Mouse (Mus musculus) T-helper 17 cell (primary cell): ENCODE results near the gene Man2b1.

ENCODE experiments used
- in situ Hi-C, 2 experiments: fragments of 300-600 bp; cut with MboI, MseI; formaldehyde crosslinking; loops; 1 replicate in 1 of 2; 2 replicates in 1 of 2; pipeline ENCODE4 v1.15.1; 2025; ENCODE audit warnings: high pct_unique_total_duplicates in 2 of 2

The Man2b1 gene

GRCm38 (mm10) chr8:85072364-85072929 lies 10.6 kb upstream of the Man2b1 start:
- in situ Hi-C loops = loop anchor here in 1 of 2 experiments (25.0 kb wide), 2 partner anchors 835 to 1385 kb away; partner anchors contain the start of genes D8Ertd738e, Pkn1 and Zswim4

GRCm38 (mm10) chr8:85073041-85073612 lies 9.9 kb upstream of the Man2b1 start:
- in situ Hi-C loops = loop anchor here in 1 of 2 experiments (25.0 kb wide), 2 partner anchors 836 to 1386 kb away; partner anchors contain the start of genes D8Ertd738e, Pkn1 and Zswim4

- in situ Hi-C loops = loop anchor here in 1 of 2 experiments (25.0 kb wide), 2 partner anchors 837 to 1387 kb away; partner anchors contain the start of genes D8Ertd738e, Pkn1 and Zswim4
These were observed 8.9 kb upstream of the Man2b1 start for GRCm38 (mm10) chr8:85074167-85074566.

- in situ Hi-C loops = loop anchor here (5.0 to 25.0 kb wide), 4 partner anchors 97 to 1387 kb away; partner anchors contain the start of genes D8Ertd738e (in 1 of the 2), Junb (in 1 of the 2), Pkn1 (in 1 of the 2) and Zswim4 (in 1 of the 2)
These were observed 8.5 kb upstream of the Man2b1 start for GRCm38 (mm10) chr8:85074617-85075016.

GRCm38 (mm10) chr8:85076001-85076400 lies 7.1 kb upstream of the Man2b1 start:
- in situ Hi-C loops = loop anchor here (5.0 to 25.0 kb wide), 2 partner anchors 99 to 461 kb away; partner anchors contain the start of gene Junb (in 1 of the 2)

GRCm38 (mm10) chr8:85076993-85077392 lies 6.1 kb upstream of the Man2b1 start:
- in situ Hi-C loops = loop anchor here (5.0 to 25.0 kb wide), 2 partner anchors 100 to 460 kb away; partner anchors contain the start of gene Junb (in 1 of the 2)

GRCm38 (mm10) chr8:85080214-85080531 lies 2.9 kb upstream of the Man2b1 start:
- in situ Hi-C loops = loop anchor here in 1 of 2 experiments (25.0 kb wide), 1 partner anchor 457 kb away; no protein-coding TSS in a partner anchor

- in situ Hi-C loops = loop anchor here in 1 of 2 experiments (25.0 kb wide), 1 partner anchor 457 kb away; no protein-coding TSS in a partner anchor
These were observed 2.4 kb upstream of the Man2b1 start, which contains the start of gene Wdr83os for GRCm38 (mm10) chr8:85080532-85081215. Gene Wdr83os (plus strand): TSS chr8:85080740.

- in situ Hi-C loops = loop anchor here in 1 of 2 experiments (25.0 kb wide), 1 partner anchor 456 kb away; no protein-coding TSS in a partner anchor
These were observed 1.9 kb upstream of the Man2b1 start, which contains the start of gene Wdr83 for GRCm38 (mm10) chr8:85081216-85081555. Gene Wdr83 (minus strand): TSS chr8:85081306.

DNA sequence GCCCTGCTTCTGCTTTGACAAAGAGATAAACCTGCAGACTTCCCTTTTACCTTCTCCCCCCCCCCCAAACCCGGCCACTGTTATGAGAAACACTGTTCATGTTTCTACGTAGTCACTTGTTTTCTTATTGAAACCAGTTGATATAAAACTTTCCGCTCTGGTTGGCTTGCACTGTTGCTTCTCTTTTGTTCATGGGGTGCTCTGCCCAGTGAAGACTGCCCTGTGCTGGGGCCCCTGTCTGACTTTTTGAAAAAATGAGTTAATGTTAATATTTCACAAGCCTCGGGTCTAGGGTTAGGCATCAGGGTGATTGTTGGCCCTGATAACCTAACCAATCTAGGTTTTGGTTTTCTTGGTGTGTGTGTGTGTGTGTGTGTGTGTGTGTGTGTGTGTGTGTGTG lies 901 bp upstream of the Man2b1 start:
- in situ Hi-C loops = loop anchor here in 1 of 2 experiments (25.0 kb wide), 1 partner anchor 455 kb away; no protein-coding TSS in a partner anchor

DNA sequence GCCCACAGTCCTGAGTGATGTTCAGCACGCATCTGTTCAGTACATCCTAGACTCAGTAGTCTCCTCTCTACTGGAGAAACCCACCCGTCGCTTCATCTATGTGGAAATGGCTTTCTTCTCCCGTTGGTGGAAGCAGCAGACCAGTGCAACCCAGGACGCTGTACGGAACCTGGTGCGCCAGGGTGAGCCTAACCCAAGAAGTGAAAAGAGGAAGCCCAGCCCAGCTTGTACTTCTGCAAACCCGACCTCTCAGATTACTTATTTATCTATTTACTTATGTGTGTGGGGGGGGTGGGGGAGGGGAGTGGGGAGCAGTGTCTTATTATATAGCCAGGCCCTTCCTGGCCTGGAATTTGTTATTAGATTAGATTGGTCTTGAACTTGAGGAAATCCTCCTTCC lies 1.6 kb downstream of the Man2b1 start:
- in situ Hi-C loops = loop anchor here in 1 of 2 experiments (25.0 kb wide), 1 partner anchor 453 kb away; no protein-coding TSS in a partner anchor

DNA sequence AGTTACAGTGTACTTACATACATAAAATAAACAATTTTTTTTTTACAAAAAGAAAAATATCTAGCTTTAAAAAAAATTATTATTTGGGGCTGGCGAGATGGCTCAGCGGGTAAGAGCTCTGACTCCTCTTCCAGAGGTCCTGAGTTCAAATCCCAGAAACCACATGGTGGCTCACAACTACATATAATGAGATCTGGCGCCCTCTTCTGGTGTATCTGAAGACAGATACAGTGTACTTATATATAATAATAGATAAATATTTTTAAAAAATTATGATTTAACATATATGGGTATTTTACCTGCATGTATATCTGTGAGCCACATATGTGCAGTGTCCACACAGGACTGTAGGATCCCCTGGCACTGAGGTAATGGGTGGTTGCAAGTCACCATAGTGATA lies 3.2 kb downstream of the Man2b1 start:
- in situ Hi-C loops = loop anchor here in 1 of 2 experiments (25.0 kb wide), 1 partner anchor 451 kb away; no protein-coding TSS in a partner anchor

DNA sequence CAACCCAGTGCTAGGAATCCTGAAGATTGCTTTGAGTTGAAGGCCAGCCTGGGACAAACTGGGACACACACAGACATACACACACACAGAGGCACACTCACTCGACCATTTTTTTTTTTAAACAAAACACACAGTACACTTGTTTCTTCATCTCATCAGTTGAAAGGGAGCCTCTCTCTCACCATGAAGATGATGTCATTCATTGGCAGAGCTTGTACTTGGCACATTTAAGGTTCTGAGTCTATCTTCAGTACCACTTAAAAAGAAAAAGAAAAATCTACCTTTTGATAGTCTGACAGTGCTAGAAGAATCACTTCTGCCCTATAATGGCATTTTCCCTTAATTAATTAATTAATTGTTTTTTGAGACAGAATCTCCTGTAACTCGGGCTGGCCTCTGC lies 5.7 kb downstream of the Man2b1 start:
- in situ Hi-C loops = loop anchor here in 1 of 2 experiments (25.0 kb wide), 1 partner anchor 449 kb away; no protein-coding TSS in a partner anchor

DNA sequence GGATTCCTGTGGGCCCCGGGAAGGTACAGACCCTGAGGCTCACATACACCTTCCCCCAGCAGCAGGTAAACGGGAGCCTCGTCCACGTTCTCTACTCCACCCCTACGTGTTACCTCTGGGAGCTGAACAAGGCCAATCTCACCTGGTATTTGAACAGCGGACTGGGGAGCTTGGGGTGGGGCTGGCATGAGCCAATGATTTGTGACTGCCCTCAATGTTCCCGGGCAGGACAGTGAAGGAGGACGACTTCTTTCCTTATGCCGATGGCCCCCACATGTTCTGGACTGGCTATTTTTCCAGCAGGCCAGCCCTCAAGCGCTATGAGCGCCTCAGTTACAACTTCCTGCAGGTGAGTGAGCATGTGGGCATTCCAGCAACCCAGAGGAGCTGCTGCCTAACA lies 7.8 kb downstream of the Man2b1 start:
- in situ Hi-C loops = loop anchor here (10.0 to 25.0 kb wide), 2 partner anchors 84 to 446 kb away; no protein-coding TSS in a partner anchor

DNA sequence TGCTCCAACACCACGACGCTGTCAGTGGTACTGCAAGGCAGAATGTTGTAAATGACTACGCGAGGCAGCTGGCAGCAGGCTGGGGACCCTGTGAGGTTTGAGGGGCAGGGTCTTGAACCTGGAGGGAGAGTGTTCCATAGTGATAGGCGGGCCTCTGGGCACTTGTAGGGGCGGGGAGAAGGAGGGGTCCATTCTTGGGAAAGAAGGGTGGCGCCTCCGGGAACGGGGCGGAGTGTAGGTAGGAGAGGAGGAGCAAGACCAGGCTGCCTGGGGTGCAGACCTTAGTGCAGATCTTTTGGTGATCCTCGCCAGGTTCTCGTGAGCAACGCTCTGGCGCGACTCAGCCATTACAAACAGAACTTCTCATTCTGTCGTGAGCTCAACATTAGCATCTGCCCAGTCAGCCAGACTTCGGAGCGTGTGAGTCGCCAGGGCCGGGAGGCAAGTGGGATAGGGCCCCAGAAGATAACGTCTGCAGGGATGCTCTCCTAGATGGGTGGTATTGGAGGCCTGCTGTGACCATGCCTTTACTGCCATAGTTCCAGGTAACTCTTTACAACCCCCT lies 8.5 kb downstream of the Man2b1 start:
- in situ Hi-C loops = loop anchor here (10.0 to 25.0 kb wide), 2 partner anchors 83 to 446 kb away; no protein-coding TSS in a partner anchor

DNA sequence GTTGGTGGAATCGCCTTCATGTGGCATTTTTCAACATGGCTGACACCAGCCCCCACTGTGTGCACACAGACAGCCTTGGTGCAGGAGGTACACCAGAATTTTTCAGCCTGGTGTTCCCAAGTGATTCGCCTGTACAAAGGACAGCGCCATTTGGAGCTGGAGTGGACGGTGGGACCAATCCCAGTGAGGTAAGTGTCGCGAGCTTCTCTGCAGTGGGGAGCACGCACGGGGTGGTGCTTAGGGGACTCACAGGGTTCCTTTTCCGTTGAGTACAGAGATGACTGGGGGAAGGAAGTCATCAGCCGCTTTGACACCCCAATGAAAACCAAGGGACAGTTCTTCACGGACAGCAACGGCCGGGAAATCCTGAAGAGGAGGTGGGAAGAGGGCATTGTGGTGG lies 12.0 kb downstream of the Man2b1 start:
- in situ Hi-C loops = loop anchor here (10.0 to 25.0 kb wide), 2 partner anchors 80 to 442 kb away; no protein-coding TSS in a partner anchor

GRCm38 (mm10) chr8:85095566-85095965 lies 12.5 kb downstream of the Man2b1 start:
- in situ Hi-C loops = loop anchor here (10.0 to 25.0 kb wide), 2 partner anchors 79 to 442 kb away; no protein-coding TSS in a partner anchor

DNA sequence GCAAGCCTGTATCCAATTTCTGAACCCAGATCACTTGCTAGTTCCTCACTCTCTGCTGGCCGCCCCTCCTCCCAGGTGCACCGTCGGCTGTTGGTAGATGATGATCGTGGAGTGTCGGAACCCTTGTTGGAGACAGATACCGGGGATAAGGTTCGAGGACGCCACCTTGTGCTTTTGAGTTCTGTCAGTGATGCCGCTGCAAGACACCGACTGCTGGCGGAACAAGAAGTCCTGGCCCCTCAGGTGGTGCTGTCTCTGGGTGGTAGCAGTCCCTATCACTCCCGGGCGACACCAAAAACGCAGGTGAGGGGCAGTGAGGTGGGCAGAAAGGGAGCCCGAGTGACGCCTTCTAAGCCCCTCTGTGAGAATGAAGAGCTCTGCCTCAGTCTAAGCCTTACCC lies 13.1 kb downstream of the Man2b1 start:
- in situ Hi-C loops = loop anchor here (10.0 to 25.0 kb wide), 2 partner anchors 79 to 441 kb away; no protein-coding TSS in a partner anchor

DNA sequence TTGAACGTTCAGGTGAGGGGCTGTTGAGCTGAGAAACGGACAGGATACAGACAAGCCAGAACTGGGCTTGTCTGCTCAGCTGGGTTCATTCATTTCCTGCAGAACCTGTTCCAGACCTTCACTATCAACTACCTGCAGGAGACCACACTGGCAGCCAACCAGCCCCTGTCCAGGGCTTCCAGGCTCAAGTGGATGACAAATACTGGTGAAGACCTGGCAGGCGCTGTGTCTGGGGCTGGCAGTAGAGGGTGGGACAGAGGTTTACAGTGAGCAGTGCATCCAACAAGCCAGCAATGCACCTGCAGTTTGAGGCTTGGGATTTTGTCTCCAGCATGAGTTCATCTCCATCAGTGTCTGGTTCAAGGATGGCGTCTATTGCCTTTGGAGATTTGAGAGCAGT lies 13.8 kb downstream of the Man2b1 start:
- in situ Hi-C loops = loop anchor here (10.0 to 25.0 kb wide), 2 partner anchors 78 to 440 kb away; no protein-coding TSS in a partner anchor

DNA sequence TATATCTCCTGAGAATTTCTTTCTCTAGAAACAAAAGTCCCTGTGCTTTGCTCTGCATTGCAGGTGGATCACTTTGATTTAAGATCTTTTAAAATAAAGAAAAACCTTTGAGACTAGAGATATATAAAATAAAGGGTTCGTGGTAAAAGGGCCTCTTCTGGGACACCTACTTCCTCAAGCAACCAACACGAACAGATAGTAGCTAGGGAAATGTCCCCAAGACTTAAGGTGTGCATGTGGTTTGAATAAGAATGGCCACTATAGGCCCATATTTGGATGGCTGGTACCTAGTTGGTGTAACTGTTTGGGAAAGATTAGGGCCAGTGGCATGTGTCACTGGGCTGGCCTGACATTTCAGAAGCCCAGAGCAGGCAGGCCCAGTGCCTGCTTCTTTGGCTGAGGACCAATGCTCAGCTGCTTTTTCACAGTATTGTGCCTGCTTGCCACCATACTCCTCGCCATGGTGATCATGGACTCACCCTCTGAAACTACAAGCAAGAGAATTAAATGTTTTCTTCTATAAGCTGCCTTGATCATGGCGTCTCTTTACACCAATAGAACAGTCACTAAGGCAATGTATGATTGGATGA lies 17.1 kb downstream of the Man2b1 start:
- in situ Hi-C loops = no loop called here
